Mouse (Mus musculus): ENCODE data around the gene Aire. TPM values are rescaled to one million over a fixed set of nuclear protein-coding genes. Genes with fewer than 3 reads are reported as not detected.

Gene Aire
- polyA plus RNA-seq (2016; fragmentation: Nextera tagmentation; extraction: Ambion mirVana), result 0.24 and 0.25 TPM in 2 replicates

DNA sequence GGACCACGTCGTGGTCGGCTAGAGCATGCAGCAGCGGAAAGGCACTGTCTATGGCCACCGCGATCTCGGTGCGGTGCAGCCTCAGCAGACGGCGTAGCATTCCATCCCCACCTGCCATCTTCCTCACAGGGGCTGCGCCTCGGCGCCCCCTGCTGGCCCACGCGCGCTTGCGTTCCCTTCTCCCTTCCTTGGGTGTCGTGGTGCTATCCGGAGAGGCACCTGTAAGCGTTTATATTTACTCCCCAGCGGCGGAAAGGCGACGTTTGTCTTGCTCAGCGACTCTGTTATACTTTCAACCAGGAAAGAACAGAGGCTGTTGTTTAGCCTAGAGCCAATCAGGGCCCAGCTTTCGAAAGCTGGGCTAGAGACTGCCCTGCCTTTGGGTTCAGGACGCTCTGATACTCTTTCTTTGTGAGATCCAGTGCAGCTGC lies at the start of gene Aire:
TSS of gene Aire (minus strand) at position 205 of the 431 bp plus-strand sequence.
- H3K9me3 ChIP-seq, result no peaks in the 10 kb centered on the region
- H3K36me3 ChIP-seq (replicated peaks), result no peaks in the 10 kb centered on the region
- peaks cover 33% of the 10 kb centered on the region for H3K27me3 ChIP-seq (replicated peaks; ENCODE audit: low read depth, poor library complexity, severe bottlenecking)
- H3K27ac ChIP-seq (replicated peaks), result peak within 1 kb of the TSS; percentile 31; the same call in 1 of the 2 replicates
- 5% methylated on average over 27 of the region's 27 CpGs for WGBS
- peaks cover 24% of the 10 kb centered on the region for H3K4me1 ChIP-seq
- peak within 1 kb of the TSS; percentile 44 for H3K4me3 ChIP-seq
- DNase-seq (ENCODE audit: low spot score), result peak; percentile 84

DNA sequence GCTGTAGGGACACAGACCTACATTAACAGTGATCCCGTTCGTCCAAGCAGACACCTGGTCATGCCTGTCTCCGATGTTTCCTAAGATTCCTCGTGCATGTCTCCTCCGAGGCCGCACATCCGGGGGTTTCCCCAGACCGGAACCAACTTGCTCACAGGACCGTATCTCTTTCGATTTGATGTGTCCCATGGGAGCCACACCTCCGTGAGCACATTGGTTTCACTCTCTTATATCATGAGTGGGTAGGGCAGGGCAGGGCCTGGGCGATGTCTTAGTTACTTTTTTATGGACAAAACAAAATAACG lies 49.3 kb upstream of the Aire start:
- DNase-seq (ENCODE audit: low spot score), result no peak
- H3K9me3 ChIP-seq, result no peaks in the 10 kb centered on the region
- H3K36me3 ChIP-seq (replicated peaks), result no peaks in the 10 kb centered on the region
- no peak overlapping the region for H3K4me3 ChIP-seq
- H3K27me3 ChIP-seq (replicated peaks; ENCODE audit: low read depth, poor library complexity, severe bottlenecking), result no peaks in the 10 kb centered on the region
- no peak overlapping the region for H3K27ac ChIP-seq (replicated peaks)
- no peaks in the 10 kb centered on the region for H3K4me1 ChIP-seq
- WGBS, result 90% methylated on average over 13 of the region's 13 CpGs

DNA sequence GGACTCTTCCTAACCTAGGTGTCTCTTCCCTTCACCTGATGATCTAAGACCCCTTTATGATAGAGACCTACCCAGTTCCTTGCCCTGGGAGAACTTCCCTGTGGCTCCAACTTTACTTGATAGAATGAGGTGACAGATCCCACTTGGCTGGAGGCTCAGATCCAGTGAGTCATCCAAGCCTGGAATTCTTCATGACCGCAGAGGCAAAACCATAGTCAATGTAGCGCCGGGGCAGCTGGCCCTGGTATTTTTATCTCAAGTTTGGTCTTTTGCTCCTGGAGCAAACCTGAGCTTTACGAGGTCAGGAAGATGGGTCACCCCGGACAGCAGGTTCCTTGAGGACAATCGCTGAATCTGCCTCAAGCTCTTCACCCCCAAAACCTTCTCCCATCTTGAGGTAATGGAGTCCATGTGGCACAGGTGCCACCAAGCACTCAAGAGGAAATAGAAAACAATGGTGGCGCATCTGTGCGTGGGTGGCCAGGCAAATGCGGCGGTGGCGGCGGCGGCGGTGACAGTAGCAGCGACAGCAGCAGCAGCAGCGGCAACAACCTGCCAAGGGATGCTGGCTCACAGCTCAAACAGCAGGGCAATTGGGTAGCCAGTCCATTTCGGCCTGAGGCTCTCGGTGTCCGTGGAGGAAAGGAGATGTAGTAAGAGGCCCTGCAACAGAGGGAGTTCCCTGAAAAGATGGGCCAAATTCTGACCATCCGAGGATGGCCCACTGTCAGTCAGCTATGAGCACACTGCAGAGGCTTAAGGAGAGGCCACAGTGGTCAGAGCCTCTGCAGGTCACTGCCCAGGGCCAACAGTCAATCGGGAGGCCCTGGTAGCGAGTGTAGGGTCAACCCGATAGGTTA lies 48.7 kb upstream of the Aire start:
- no peaks in the 10 kb centered on the region for H3K4me1 ChIP-seq
- no peaks in the 10 kb centered on the region for H3K27me3 ChIP-seq (replicated peaks; ENCODE audit: low read depth, poor library complexity, severe bottlenecking)
- H3K27ac ChIP-seq (replicated peaks), result no peak overlapping the region
- no peaks in the 10 kb centered on the region for H3K9me3 ChIP-seq
- no peak overlapping the region for H3K4me3 ChIP-seq
- WGBS, result 86% methylated on average over 23 of the region's 23 CpGs
- DNase-seq (ENCODE audit: low spot score), result no peak
- H3K36me3 ChIP-seq (replicated peaks), result no peaks in the 10 kb centered on the region

DNA sequence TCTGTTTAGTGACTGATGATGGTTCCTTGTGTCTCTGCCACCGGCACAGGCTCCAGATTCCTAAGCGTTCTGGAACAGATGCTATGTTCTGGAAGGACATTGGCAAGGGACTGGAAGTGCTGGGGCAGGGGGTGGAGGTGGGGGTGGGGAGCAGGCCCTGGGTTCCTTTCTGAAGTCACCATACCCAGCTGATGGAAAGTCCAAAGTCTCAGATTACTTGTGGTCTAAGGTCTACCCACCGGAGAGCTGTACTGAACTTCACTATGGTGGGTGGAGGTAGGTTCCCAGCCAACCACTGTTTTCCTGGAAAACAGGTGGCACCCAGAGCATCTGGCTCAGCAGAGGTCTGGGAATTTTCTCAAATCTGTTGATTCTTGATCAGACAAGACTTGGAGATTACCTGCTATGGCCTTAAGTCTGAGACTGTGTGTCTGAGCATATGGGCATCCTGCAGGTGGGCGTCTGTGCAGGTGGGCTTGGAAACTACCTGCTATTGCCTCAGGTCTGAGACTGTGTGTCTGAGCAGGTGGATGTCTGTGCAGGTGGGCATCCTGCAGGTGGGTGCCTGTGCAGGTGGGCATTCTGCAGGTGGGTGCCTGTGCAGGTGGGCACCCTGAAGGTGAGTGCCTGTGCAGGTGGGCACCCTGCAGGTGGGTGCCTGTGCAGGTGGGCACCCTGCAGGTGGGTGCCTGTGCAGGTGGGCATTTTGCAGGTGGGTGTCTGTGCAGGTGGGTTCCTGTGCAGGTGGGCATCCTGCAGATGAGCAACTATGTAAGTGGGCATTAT lies 47.5 kb upstream of the Aire start:
- Histone ChIP-seq H3K4me1 (no peaks in the 10 kb centered on the region), H3K36me3 (replicated peaks) (no peaks in the 10 kb centered on the region), H3K27ac (replicated peaks) (no peak overlapping the region), H3K9me3 (no peaks in the 10 kb centered on the region), H3K4me3 (no peak overlapping the region), H3K27me3 (replicated peaks; ENCODE audit: low read depth, poor library complexity, severe bottlenecking) (no peaks in the 10 kb centered on the region)
- 83% methylated on average over 4 of the region's 4 CpGs for WGBS
- no peak for DNase-seq (ENCODE audit: low spot score)

DNA sequence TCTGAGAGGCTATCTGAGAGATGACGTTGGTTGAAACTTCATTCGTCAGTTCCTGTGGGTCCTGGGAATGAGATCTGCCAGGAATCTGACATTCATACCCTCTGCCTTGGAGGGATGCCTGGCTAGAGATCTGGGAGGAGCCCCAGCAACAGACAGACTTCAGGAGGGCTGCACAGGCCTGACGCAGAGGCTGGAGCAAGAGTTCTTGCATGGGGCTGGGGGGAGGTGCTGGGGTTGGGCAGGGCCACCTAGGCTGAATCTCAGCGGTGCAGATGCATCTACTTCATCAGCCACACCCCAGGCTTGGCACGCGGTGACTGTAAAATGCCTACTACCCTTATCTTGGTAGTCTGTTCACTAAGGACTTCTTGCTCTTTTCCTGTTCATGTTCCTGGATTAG lies 46.8 kb upstream of the Aire start:
- no peaks in the 10 kb centered on the region for H3K9me3 ChIP-seq
- no peaks in the 10 kb centered on the region for H3K27me3 ChIP-seq (replicated peaks; ENCODE audit: low read depth, poor library complexity, severe bottlenecking)
- H3K27ac ChIP-seq (replicated peaks), result no peak overlapping the region
- no peaks in the 10 kb centered on the region for H3K36me3 ChIP-seq (replicated peaks)
- no peak overlapping the region for H3K4me3 ChIP-seq
- 71% methylated on average over 6 of the region's 6 CpGs for WGBS
- H3K4me1 ChIP-seq, result no peaks in the 10 kb centered on the region
- DNase-seq (ENCODE audit: low spot score), result no peak

DNA sequence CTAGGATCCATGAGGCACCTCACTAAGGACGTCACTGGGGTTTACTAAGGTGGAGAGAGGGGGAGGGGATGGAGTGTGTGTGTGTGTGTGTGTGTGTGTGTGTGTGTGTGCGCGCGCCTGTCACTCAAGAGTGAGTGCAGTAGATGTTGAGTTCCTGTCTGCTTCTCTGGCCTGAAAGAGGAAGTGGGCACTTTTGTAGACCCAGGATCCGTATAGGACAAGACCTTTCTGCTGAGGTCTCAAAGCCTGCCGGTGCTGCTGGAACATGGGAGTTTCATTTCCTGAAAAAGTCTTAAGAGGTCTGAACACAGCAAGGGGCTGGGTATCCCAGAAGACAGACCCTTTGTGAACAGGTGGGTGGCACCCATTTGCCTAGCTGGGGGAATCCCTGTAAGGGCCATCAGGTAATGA lies 43.7 kb upstream of the Aire start:
- Histone ChIP-seq H3K4me1 (no peaks in the 10 kb centered on the region), H3K27ac (replicated peaks) (no peak overlapping the region), H3K9me3 (no peaks in the 10 kb centered on the region), H3K36me3 (replicated peaks) (no peaks in the 10 kb centered on the region), H3K27me3 (replicated peaks; ENCODE audit: low read depth, poor library complexity, severe bottlenecking) (no peaks in the 10 kb centered on the region), H3K4me3 (no peak overlapping the region)
- DNase-seq (ENCODE audit: low spot score), result no peak
- 77% methylated on average over 6 of the region's 6 CpGs for WGBS

DNA sequence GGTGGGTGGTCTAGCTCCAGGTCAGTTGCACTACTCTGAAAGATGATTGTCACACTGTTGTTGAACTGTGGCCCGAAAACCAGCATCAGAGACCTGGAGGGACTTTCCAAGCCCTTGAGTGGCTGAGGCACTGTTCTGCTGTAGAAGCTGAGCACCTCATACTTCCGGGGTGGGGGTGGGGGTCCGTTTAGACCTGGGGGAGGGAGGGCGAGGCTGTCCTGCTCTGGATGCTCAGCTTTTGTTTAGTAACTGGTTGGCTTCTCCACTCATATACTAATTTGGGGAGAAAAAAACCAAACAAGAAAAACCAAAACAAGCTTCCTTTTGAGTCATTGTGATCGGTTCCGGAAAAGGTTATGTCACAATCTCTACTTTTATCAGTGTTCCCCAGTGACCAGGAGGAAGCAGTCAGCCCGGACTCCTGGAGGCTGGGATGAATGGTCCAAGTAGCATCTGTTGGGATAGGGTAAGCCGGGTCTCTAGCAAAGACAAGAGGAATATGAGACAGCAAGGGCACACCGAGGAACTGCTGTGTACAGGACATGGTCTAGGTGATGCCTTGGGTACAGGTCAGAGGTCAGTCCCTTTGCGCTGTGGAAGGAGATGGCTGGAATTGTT lies 43.1 kb upstream of the Aire start:
- Histone ChIP-seq H3K27ac (replicated peaks) (no peak overlapping the region), H3K9me3 (no peaks in the 10 kb centered on the region), H3K4me1 (no peaks in the 10 kb centered on the region), H3K27me3 (replicated peaks; ENCODE audit: low read depth, poor library complexity, severe bottlenecking) (no peaks in the 10 kb centered on the region), H3K36me3 (replicated peaks) (no peaks in the 10 kb centered on the region), H3K4me3 (no peak overlapping the region)
- 83% methylated on average over 10 of the region's 10 CpGs for WGBS
- no peak for DNase-seq (ENCODE audit: low spot score)

DNA sequence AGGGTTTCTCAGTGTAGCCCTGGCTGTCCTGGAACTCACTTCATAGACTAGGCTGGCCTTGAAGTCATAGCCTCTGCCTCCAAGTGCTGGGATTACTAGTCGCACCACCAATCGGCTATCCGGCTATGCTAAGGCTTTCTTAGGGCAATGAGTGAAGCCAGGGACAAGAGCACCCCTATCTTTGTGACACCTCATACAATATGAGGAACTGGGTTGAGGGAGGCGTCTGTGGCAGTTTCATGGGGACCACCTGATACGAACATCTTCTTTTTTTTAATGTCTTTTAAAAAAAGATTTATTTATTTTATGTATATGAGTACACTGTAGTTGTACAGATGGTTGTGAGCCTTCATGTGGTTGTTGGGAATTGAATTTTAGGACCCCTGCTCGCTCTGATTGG lies 42.3 kb upstream of the Aire start:
- H3K9me3 ChIP-seq, result no peaks in the 10 kb centered on the region
- 92% methylated on average over 6 of the region's 6 CpGs for WGBS
- no peak overlapping the region for H3K27ac ChIP-seq (replicated peaks)
- no peak for DNase-seq (ENCODE audit: low spot score)
- no peak overlapping the region for H3K4me3 ChIP-seq
- no peaks in the 10 kb centered on the region for H3K27me3 ChIP-seq (replicated peaks; ENCODE audit: low read depth, poor library complexity, severe bottlenecking)
- no peaks in the 10 kb centered on the region for H3K4me1 ChIP-seq
- no peaks in the 10 kb centered on the region for H3K36me3 ChIP-seq (replicated peaks)

DNA sequence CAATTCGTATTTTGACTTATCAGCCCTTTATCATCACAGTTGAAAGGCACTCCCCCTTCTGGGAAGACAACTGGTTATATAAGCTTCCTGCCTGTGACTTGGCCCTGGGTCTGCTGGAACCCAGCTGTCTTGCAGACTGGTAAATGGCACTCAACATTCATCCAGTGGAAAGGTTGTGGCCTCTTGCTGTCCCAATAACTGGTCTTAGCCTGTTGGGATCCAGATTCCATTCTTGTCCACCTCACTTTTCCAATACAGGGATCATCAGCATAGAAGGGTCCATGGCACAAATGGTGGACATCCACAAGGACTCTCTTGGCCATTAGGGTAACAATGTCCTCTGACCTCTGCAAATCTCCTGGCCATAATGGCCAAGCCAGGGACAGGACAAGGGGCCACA lies 40.7 kb upstream of the Aire start:
- no peak for DNase-seq (ENCODE audit: low spot score)
- H3K4me3 ChIP-seq, result no peak overlapping the region
- 66% methylated on average over 1 of the region's 1 CpGs for WGBS
- H3K27me3 ChIP-seq (replicated peaks; ENCODE audit: low read depth, poor library complexity, severe bottlenecking), result no peaks in the 10 kb centered on the region
- H3K36me3 ChIP-seq (replicated peaks), result no peaks in the 10 kb centered on the region
- no peaks in the 10 kb centered on the region for H3K9me3 ChIP-seq
- H3K4me1 ChIP-seq, result peaks cover 7% of the 10 kb centered on the region
- H3K27ac ChIP-seq (replicated peaks), result no peak overlapping the region

DNA sequence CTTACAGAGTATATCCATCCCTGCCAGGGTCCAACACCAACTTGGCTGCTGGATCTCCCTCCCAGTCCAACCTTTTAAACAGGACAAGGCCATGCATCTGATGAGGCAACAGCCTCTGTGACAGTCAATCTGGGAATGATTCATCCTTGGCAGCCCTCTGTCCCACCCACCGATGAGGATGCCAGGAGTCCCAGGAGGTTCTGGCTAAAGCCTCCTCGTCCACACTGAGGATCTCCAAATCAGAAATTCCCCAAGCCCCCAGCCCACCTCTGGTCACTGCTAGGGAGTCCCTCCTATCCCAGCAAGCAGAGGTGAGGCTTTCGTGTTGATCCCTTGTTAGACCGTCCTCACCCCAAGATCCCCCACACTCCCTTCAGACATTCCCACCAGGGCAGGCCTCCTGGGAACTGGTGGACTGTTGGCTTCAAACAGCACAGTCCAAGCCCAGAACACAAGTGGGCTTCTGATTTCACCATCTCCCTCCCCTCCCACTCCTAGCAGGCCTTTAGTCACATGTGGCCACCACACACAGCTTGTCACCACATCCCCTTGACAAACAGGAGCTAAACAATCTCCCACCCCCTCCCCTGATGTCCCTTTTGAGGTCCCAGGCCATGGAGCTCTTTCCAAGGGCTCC lies 36.7 kb upstream of the Aire start:
- no peak for DNase-seq (ENCODE audit: low spot score)
- Histone ChIP-seq H3K4me1 (peaks cover 7% of the 10 kb centered on the region), H3K4me3 (no peak overlapping the region), H3K27ac (replicated peaks) (no peak overlapping the region), H3K36me3 (replicated peaks) (0 out of 2 replicates have a peak, but pooled peaks cover 3% of the 10 kb centered on the region), H3K27me3 (replicated peaks; ENCODE audit: low read depth, poor library complexity, severe bottlenecking) (no peaks in the 10 kb centered on the region), H3K9me3 (no peaks in the 10 kb centered on the region)
- 79% methylated on average over 4 of the region's 4 CpGs for WGBS

DNA sequence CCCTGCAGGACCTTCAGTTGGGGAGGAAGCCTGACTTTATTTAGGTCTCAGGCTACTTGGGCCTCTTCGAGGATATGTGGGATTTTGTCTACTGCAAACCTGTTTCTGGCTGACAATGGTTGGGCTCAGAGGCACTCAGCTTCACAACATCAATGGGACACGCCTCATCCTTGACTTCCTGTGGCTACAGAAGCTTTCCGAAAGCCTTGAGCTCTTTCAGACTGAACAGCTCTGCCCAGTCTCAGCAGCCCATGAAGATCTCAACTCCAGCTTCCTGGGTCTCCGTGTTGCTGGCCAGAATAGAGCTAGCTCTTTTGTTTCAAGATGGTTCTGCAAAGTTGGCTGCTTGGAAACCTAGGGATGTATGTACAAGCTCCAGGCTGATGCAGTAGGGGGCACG lies 34.9 kb upstream of the Aire start:
- Histone ChIP-seq H3K27ac (replicated peaks) (no peak overlapping the region), H3K36me3 (replicated peaks) (0 out of 2 replicates have a peak, but pooled peaks cover 3% of the 10 kb centered on the region), H3K9me3 (no peaks in the 10 kb centered on the region), H3K27me3 (replicated peaks; ENCODE audit: low read depth, poor library complexity, severe bottlenecking) (no peaks in the 10 kb centered on the region), H3K4me3 (no peak overlapping the region), H3K4me1 (peaks cover 7% of the 10 kb centered on the region)
- 81% methylated on average over 5 of the region's 5 CpGs for WGBS
- DNase-seq (ENCODE audit: low spot score), result no peak

DNA sequence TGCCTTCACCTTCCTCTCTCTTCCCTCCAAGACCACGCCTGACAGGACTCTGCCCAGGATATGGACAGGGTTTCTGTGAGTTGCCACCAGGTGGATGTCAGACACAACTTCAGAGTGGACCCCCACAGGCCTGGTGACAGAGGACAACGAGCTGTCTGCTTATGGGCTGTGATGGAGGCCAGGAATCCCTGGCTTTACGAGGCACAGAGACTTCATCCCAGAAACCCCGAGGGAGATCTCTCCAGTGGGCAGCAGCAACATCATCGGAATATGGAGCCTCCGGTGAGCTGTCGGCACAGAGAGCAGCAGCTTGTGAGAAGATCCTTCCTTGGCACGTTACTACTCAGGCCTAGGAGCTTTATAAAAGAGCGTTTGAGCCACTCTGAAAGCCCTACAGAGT lies 34.5 kb upstream of the Aire start:
- Histone ChIP-seq H3K4me3 (no peak overlapping the region), H3K9me3 (no peaks in the 10 kb centered on the region), H3K36me3 (replicated peaks) (0 out of 2 replicates have a peak, but pooled peaks cover 3% of the 10 kb centered on the region), H3K27ac (replicated peaks) (no peak overlapping the region), H3K27me3 (replicated peaks; ENCODE audit: low read depth, poor library complexity, severe bottlenecking) (no peaks in the 10 kb centered on the region), H3K4me1 (peaks cover 7% of the 10 kb centered on the region)
- WGBS, result 79% methylated on average over 9 of the region's 9 CpGs
- no peak for DNase-seq (ENCODE audit: low spot score)

All from embryonic facial prominence, embryonic 10.5 days (tissue).